Mouse (Mus musculus): ENCODE results near the gene Fzr1.
A peak's percentile ranks its signal among the peaks of the same experiment; 100 is the strongest.

Fzr1 gene

GRCm38 (mm10) chr10:81401205-81401520 lies 22.8 kb upstream of the Fzr1 start:
- no peak for DNase-seq

- DNase-seq = no peak
Observed at GRCm38 (mm10) chr10:81400371-81401204, 22.3 kb upstream of the Fzr1 start.

GRCm38 (mm10) chr10:81399798-81400308 lies 21.5 kb upstream of the Fzr1 start:
- no peak for DNase-seq

GRCm38 (mm10) chr10:81399296-81399695 lies 21.0 kb upstream of the Fzr1 start:
- DNase-seq = no peak

- DNase-seq = peak; percentile 54
Observed at GRCm38 (mm10) chr10:81396749-81397148, 18.4 kb upstream of the Fzr1 start.

GRCm38 (mm10) chr10:81395865-81396264 lies 17.5 kb upstream of the Fzr1 start:
- DNase-seq = no peak

GRCm38 (mm10) chr10:81395127-81395526 lies 16.8 kb upstream of the Fzr1 start:
- DNase-seq = peak; percentile 74

- DNase-seq = peak; percentile 77
Observed at GRCm38 (mm10) chr10:81393456-81394063, 15.2 kb upstream of the Fzr1 start.

- peak; percentile 25 for DNase-seq
Observed at GRCm38 (mm10) chr10:81392781-81393185, 14.5 kb upstream of the Fzr1 start, which contains the start of gene Smim24. Gene Smim24 (plus strand): TSS chr10:81393051.

- DNase-seq = no peak
Observed at GRCm38 (mm10) chr10:81392270-81392669, 14.0 kb upstream of the Fzr1 start.

GRCm38 (mm10) chr10:81390678-81390965 lies 12.3 kb upstream of the Fzr1 start:
- no peak for DNase-seq

GRCm38 (mm10) chr10:81389801-81390677 lies 11.7 kb upstream of the Fzr1 start:
- DNase-seq = peak; percentile 78

- no peak for DNase-seq
Observed at GRCm38 (mm10) chr10:81389373-81389772, 11.1 kb upstream of the Fzr1 start.

GRCm38 (mm10) chr10:81388505-81389055 lies 10.3 kb upstream of the Fzr1 start, which contains the start of gene Gm48552:
Gene Gm48552 (plus strand): TSS chr10:81389005.
- DNase-seq = no peak

- no peak for DNase-seq
Observed at GRCm38 (mm10) chr10:81387716-81388115, 9.4 kb upstream of the Fzr1 start.

GRCm38 (mm10) chr10:81385603-81386306 lies 7.4 kb upstream of the Fzr1 start:
- no peak for DNase-seq

- no peak for DNase-seq
Observed at GRCm38 (mm10) chr10:81384605-81384982, 6.3 kb upstream of the Fzr1 start.

GRCm38 (mm10) chr10:81383802-81384604 lies 5.7 kb upstream of the Fzr1 start, which contains the start of the genes Dohh and Gm48551:
Gene Dohh (plus strand): TSS chr10:81384428.
Gene Gm48551 (plus strand): TSS chr10:81384466.
- peak; percentile 98 for DNase-seq

- no peak for DNase-seq
Observed at GRCm38 (mm10) chr10:81382039-81382438, 3.7 kb upstream of the Fzr1 start.

- DNase-seq = no peak
Observed at GRCm38 (mm10) chr10:81379809-81380378, 1.6 kb upstream of the Fzr1 start.

- no peak for DNase-seq
Observed at GRCm38 (mm10) chr10:81379183-81379553, 852 bp upstream of the Fzr1 start.

Data from thymus, postnatal 25 days (tissue).